7 mouse cellular contexts compared by ENCODE assay signal in genomic region chr12:8641425-8641735, GRCm38 (mm10). TPM values are rescaled to one million over a fixed set of nuclear protein-coding genes. Genes with fewer than 3 reads are reported as not detected.
DNase-seq lines count a peak whose midpoint lies in the region; ATAC-seq and TF ChIP-seq lines count a peak whose summit lies in the region.

No protein-coding gene starts in this region.

- no peak for DNase-seq in liver, adult 2 months (ENCODE audit: extremely low read depth, low read depth, low spot score)
- no peak for DNase-seq in liver

- H3K9ac ChIP-seq in liver, adult 2 months (ENCODE audit: low read depth, low read length): peak overlapping the region; percentile 68
- H3K9ac ChIP-seq in embryonic facial prominence, embryonic 13.5 days: peak overlapping the region; percentile 95
- peak overlapping the region; percentile 99 for H3K9ac ChIP-seq in hindbrain, embryonic 16.5 days (ENCODE audit: low read depth, low read length)
- H3K9ac ChIP-seq in midbrain, embryonic 13.5 days (replicated peaks): peak overlapping the region; percentile 86

- H3K4me1 ChIP-seq in liver, adult 2 months (ENCODE audit: control insufficient read depth, insufficient read depth, low read length): no peaks in the 10 kb centered on the region; the same call in 1 of the 2 replicates
- H3K4me1 ChIP-seq in embryonic facial prominence, embryonic 13.5 days: 0 out of 2 replicates have a peak, but pooled peaks cover 4% of the 10 kb centered on the region
- no peaks in the 10 kb centered on the region; the same call in 1 of the 2 replicates for H3K4me1 ChIP-seq in hindbrain, embryonic 16.5 days (ENCODE audit: control insufficient read depth, insufficient read depth, low read depth, low read length)
- H3K4me1 ChIP-seq in midbrain, embryonic 13.5 days (replicated peaks): peaks cover 5% of the 10 kb centered on the region; the same call in 1 of the 2 replicates

- H3K27me3 ChIP-seq in liver, adult 2 months (ENCODE audit: control insufficient read depth, insufficient read depth, low read length): no peaks in the 10 kb centered on the region
- no peaks in the 10 kb centered on the region for H3K27me3 ChIP-seq in embryonic facial prominence, embryonic 13.5 days
- H3K27me3 ChIP-seq in hindbrain, embryonic 16.5 days (replicated peaks; ENCODE audit: control insufficient read depth, insufficient read depth, low read length): no peaks in the 10 kb centered on the region
- H3K27me3 ChIP-seq in midbrain, embryonic 13.5 days: no peaks in the 10 kb centered on the region

- H3K79me2 ChIP-seq in liver, adult 2 months (ENCODE audit: control insufficient read depth, insufficient read depth, low read length): no peaks in the 10 kb centered on the region

- H3K4me2 ChIP-seq in embryonic facial prominence, embryonic 13.5 days: peak overlapping the region; percentile 68
- H3K4me2 ChIP-seq in hindbrain, embryonic 16.5 days (ENCODE audit: low read length): peak overlapping the region; percentile 69
- peak overlapping the region; percentile 54 for H3K4me2 ChIP-seq in midbrain, embryonic 13.5 days (replicated peaks)

- TF ChIP-seq POLR2A in liver, adult 2 months (IDR thresholded peaks at IDR 0.05; ENCODE audit: extremely low read depth, insufficient read depth, low read length): no peak

- TF ChIP-seq CTCF in liver, adult 2 months (IDR thresholded peaks at IDR 0.05; ENCODE audit: low read depth, low read length): no peak

- ATAC-seq in embryonic facial prominence, embryonic 13.5 days (ENCODE audit: insufficient number of reproducible peaks, insufficient read depth, low FRiP score, low TSS enrichment, low read depth): no peak
- peak; percentile 57 for ATAC-seq in hindbrain, embryonic 16.5 days
- ATAC-seq in midbrain, embryonic 13.5 days: peak; percentile 65
- no peak for ATAC-seq in CD4-positive, CD25-positive, alpha-beta regulatory T cell, adult 4 months
- ATAC-seq in megakaryocyte progenitor cell, adult 5-6 weeks (replicated peaks; ENCODE audit: poor library complexity): no peak

- no peaks in the 10 kb centered on the region for H3K9me3 ChIP-seq in embryonic facial prominence, embryonic 13.5 days
- no peaks in the 10 kb centered on the region for H3K9me3 ChIP-seq in hindbrain, embryonic 16.5 days (ENCODE audit: control insufficient read depth, low read length)
- no peaks in the 10 kb centered on the region for H3K9me3 ChIP-seq in midbrain, embryonic 13.5 days

- H3K27ac ChIP-seq in liver, adult 2 months (replicated peaks; ENCODE audit: insufficient read depth, low read depth, low read length): peak overlapping the region; percentile 10; the same call in 1 of the 2 replicates
- 0 out of 2 replicates have a peak overlapping the region, but pooled peaks have one; percentile 97 for H3K27ac ChIP-seq in embryonic facial prominence, embryonic 13.5 days
- H3K27ac ChIP-seq in hindbrain, embryonic 16.5 days (ENCODE audit: low read depth, low read length): peak overlapping the region; percentile 74
- H3K27ac ChIP-seq in midbrain, embryonic 13.5 days: peak overlapping the region; percentile 71

- 7% methylated on average over 10 of the region's 10 CpGs for WGBS in liver, adult 2 months
- WGBS in embryonic facial prominence, embryonic 13.5 days: 3% methylated on average over 10 of the region's 10 CpGs
- WGBS in hindbrain, embryonic 16.5 days: 3% methylated on average over 10 of the region's 10 CpGs
- 5% methylated on average over 10 of the region's 10 CpGs for WGBS in midbrain, embryonic 13.5 days

- peak overlapping the region; percentile 78 for H3K4me3 ChIP-seq in liver, adult 2 months (ENCODE audit: insufficient read depth, low read depth, low read length)
- H3K4me3 ChIP-seq in embryonic facial prominence, embryonic 13.5 days: peak overlapping the region; percentile 80
- H3K4me3 ChIP-seq in hindbrain, embryonic 16.5 days (ENCODE audit: low read length): peak overlapping the region; percentile 91
- H3K4me3 ChIP-seq in midbrain, embryonic 13.5 days (replicated peaks): peak overlapping the region; percentile 79

- no peaks in the 10 kb centered on the region for H3K36me3 ChIP-seq in liver, adult 2 months (ENCODE audit: control insufficient read depth, insufficient read depth, low read length)
- no peaks in the 10 kb centered on the region for H3K36me3 ChIP-seq in embryonic facial prominence, embryonic 13.5 days
- no peaks in the 10 kb centered on the region for H3K36me3 ChIP-seq in hindbrain, embryonic 16.5 days (ENCODE audit: control insufficient read depth, insufficient read depth, low read length)
- no peaks in the 10 kb centered on the region for H3K36me3 ChIP-seq in midbrain, embryonic 13.5 days

RNA-seq across cellular contexts. Expression of gene Pum2, which starts 32.6 kb away (rescaled TPM):
- total RNA-seq in liver, adult 2 months (2014; rRNA removed): 43.0 and 59.5 TPM in 2 replicates
- 16.0 and 18.0 TPM in 2 replicates for polyA plus RNA-seq in liver, adult 2 months (2012; rRNA removed)
- 50.2 and 53.6 TPM in 2 replicates for polyA plus RNA-seq in embryonic facial prominence, embryonic 13.5 days (2015; fragmentation: Nextera tagmentation; extraction: Ambion mirVana)
- polyA plus RNA-seq in hindbrain, embryonic 16.5 days (2015; fragmentation: Nextera tagmentation; extraction: Ambion mirVana): 41.3 and 45.8 TPM in 2 replicates
- 58.6 and 66.7 TPM in 2 replicates for polyA plus RNA-seq in midbrain, embryonic 13.5 days (2015; fragmentation: Nextera tagmentation; extraction: Ambion mirVana)
- polyA plus RNA-seq in CD4-positive, CD25-positive, alpha-beta regulatory T cell, adult 4 months (2017; shearing (Covaris generic)): 10 to 100 TPM; 66.0 to 67.0 TPM
- 164 and 166 TPM in 2 replicates for total RNA-seq in megakaryocyte progenitor cell, adult 5-6 weeks (2015)
- total RNA-seq in megakaryocyte progenitor cell, adult 5-6 weeks (2017): 116 and 129 TPM in 2 replicates

RNA-seq across cellular contexts. Expression of gene Slc7a15, which starts 42.5 kb away (rescaled TPM):
- total RNA-seq in liver, adult 2 months (2014; rRNA removed): not detected in 2 replicates
- 0.12 TPM in 1 of 2 replicates, not detected in the other for polyA plus RNA-seq in liver, adult 2 months (2012; rRNA removed)
- polyA plus RNA-seq in embryonic facial prominence, embryonic 13.5 days (2015; fragmentation: Nextera tagmentation; extraction: Ambion mirVana): 0.17 TPM in 1 of 2 replicates, not detected in the other
- not detected in 2 replicates for polyA plus RNA-seq in hindbrain, embryonic 16.5 days (2015; fragmentation: Nextera tagmentation; extraction: Ambion mirVana)
- not detected in 2 replicates for polyA plus RNA-seq in midbrain, embryonic 13.5 days (2015; fragmentation: Nextera tagmentation; extraction: Ambion mirVana)
- polyA plus RNA-seq in CD4-positive, CD25-positive, alpha-beta regulatory T cell, adult 4 months (2017; shearing (Covaris generic)): not detected
- not detected in 2 replicates for total RNA-seq in megakaryocyte progenitor cell, adult 5-6 weeks (2015)
- total RNA-seq in megakaryocyte progenitor cell, adult 5-6 weeks (2017): not detected in 2 replicates

Comparison
In these comparisons a context has a peak if more than half of its experiments do, and no peak if none do; other contexts are left out.
1. H3K27ac ChIP-seq: peak in every context shown above with its lines; median percentile 97 in embryonic facial prominence, embryonic 13.5 days; 74 in hindbrain, embryonic 16.5 days; 71 in midbrain, embryonic 13.5 days; 10 in liver, adult 2 months.
2. ATAC-seq: peak in hindbrain, embryonic 16.5 days (single experiment) and midbrain, embryonic 13.5 days (single experiment); none in embryonic facial prominence, embryonic 13.5 days (single experiment), CD4-positive, CD25-positive, alpha-beta regulatory T cell, adult 4 months (single experiment) and megakaryocyte progenitor cell, adult 5-6 weeks (single experiment).
3. Peak in every context shown above with its lines, with median percentiles within 50 percentile points of each other: H3K4me3 ChIP-seq, H3K9ac ChIP-seq and H3K4me2 ChIP-seq.